Mouse (Mus musculus) lung, postnatal 36 days (tissue): ENCODE results near the gene Rims3.

ENCODE experiments used
- DNase-seq: peaks from one replicate; pipeline ENCODE4 v3.0.0; 2022; ENCODE audit warnings: mixed read lengths

Gene Rims3

GRCm38 (mm10) chr4:120893656-120894401 is 39.2 kb downstream of the Rims3 start:
- no peak for DNase-seq

GRCm38 (mm10) chr4:120894584-120894983 is 40.0 kb downstream of the Rims3 start:
- DNase-seq = no peak

GRCm38 (mm10) chr4:120895226-120895625 is 40.6 kb downstream of the Rims3 start:
- no peak for DNase-seq

GRCm38 (mm10) chr4:120895810-120896584 is 41.4 kb downstream of the Rims3 start:
- no peak for DNase-seq

- no peak for DNase-seq
Observed at GRCm38 (mm10) chr4:120904533-120904932, 49.9 kb downstream of the Rims3 start.

- no peak for DNase-seq
Observed at GRCm38 (mm10) chr4:120905644-120906043, 51.0 kb downstream of the Rims3 start.

- DNase-seq = peak; percentile 70
Observed at GRCm38 (mm10) chr4:120909558-120910150, 55.0 kb downstream of the Rims3 start.

- no peak for DNase-seq
Observed at GRCm38 (mm10) chr4:120911086-120911485, 56.5 kb downstream of the Rims3 start.

GRCm38 (mm10) chr4:120912866-120913265 is 58.2 kb downstream of the Rims3 start:
- DNase-seq = no peak

- no peak for DNase-seq
Observed at GRCm38 (mm10) chr4:120913443-120913842, 58.8 kb downstream of the Rims3 start.

- DNase-seq = no peak
Observed at GRCm38 (mm10) chr4:120913861-120914260, 59.2 kb downstream of the Rims3 start.

GRCm38 (mm10) chr4:120914501-120914900 is 59.9 kb downstream of the Rims3 start:
- DNase-seq = peak; percentile 13

- DNase-seq = no peak
Observed at GRCm38 (mm10) chr4:120921461-120921860, 66.8 kb downstream of the Rims3 start.

GRCm38 (mm10) chr4:120924554-120925299 is 70.1 kb downstream of the Rims3 start, which contains the start of gene Exo5:
TSS of gene Exo5 (minus strand) at chr4:120925017.
- peak; percentile 93 for DNase-seq

- peak; percentile 75 for DNase-seq
Observed at GRCm38 (mm10) chr4:120925386-120925785, 70.8 kb downstream of the Rims3 start.

- DNase-seq = peak; percentile 34
Observed at GRCm38 (mm10) chr4:120928686-120929085, 74.1 kb downstream of the Rims3 start.

GRCm38 (mm10) chr4:120930736-120931135 is 76.1 kb downstream of the Rims3 start:
- DNase-seq = no peak

- no peak for DNase-seq
Observed at GRCm38 (mm10) chr4:120935006-120935405, 80.4 kb downstream of the Rims3 start.
